Comparison of ENCODE assay signal across 14 mouse cellular contexts in genomic region chr13:31911956-31912355, GRCm38 (mm10).
DNase-seq lines count a peak whose midpoint lies in the region; ATAC-seq and TF ChIP-seq lines count a peak whose summit lies in the region.
"Had no signal": no experiment of that assay in that cellular context is flagged by ENCODE, and none has a peak within 500 bp of the region (broad histone marks: within the 10 kb centered on the region; RNA-seq: fewer than 3 reads in every experiment).

No protein-coding gene starts in this region.

- DNase-seq in kidney, adult 18-20 months = no peak
- DNase-seq in stomach, postnatal 0 days (ENCODE audit: low spot score) = no peak
- DNase-seq in embryonic facial prominence, embryonic 14.5 days (ENCODE audit: low spot score) = peak; percentile 42
- DNase-seq in spleen, adult 18-20 months = no peak
- no peak for DNase-seq in left cerebral cortex, postnatal 10 days (ENCODE audit: extremely low spot score in 1 of 2, low spot score in 2 of 2)
- DNase-seq: cerebellum, adult 11 months had no signal

- H3K4me2 ChIP-seq in kidney, embryonic 15.5 days = no peak overlapping the region
- H3K4me2 ChIP-seq in stomach, embryonic 14.5 days (replicated peaks; ENCODE audit: low read depth, low read length) = no peak overlapping the region
- H3K4me2 ChIP-seq in stomach, postnatal 0 days (replicated peaks; ENCODE audit: low read depth) = no peak overlapping the region
- no peak overlapping the region for H3K4me2 ChIP-seq in embryonic facial prominence, embryonic 14.5 days (ENCODE audit: low read depth, low read length)
- H3K4me2 ChIP-seq: liver, embryonic 11.5 days had no signal

- H3K27me3 ChIP-seq in kidney, embryonic 15.5 days = no peaks in the 10 kb centered on the region
- H3K27me3 ChIP-seq in stomach, embryonic 14.5 days (ENCODE audit: control insufficient read depth, insufficient read depth, low read length) = 0 out of 2 replicates have a peak, but pooled peaks cover 2% of the 10 kb centered on the region
- no peaks in the 10 kb centered on the region for H3K27me3 ChIP-seq in stomach, postnatal 0 days (ENCODE audit: control insufficient read depth, insufficient read depth, low read length)
- H3K27me3 ChIP-seq in embryonic facial prominence, embryonic 14.5 days (replicated peaks; ENCODE audit: control insufficient read depth, insufficient read depth, low read length) = no peaks in the 10 kb centered on the region
- H3K27me3 ChIP-seq: CH12.LX had no signal

- peaks cover 17% of the 10 kb centered on the region for H3K4me1 ChIP-seq in kidney, embryonic 15.5 days
- H3K4me1 ChIP-seq in stomach, embryonic 14.5 days (ENCODE audit: control insufficient read depth, insufficient read depth, low read length) = peaks cover 4% of the 10 kb centered on the region; the same call in 1 of the 2 replicates
- H3K4me1 ChIP-seq in stomach, postnatal 0 days (replicated peaks; ENCODE audit: control insufficient read depth, insufficient read depth) = no peaks in the 10 kb centered on the region
- peaks cover 9% of the 10 kb centered on the region; the same call in 1 of the 2 replicates for H3K4me1 ChIP-seq in embryonic facial prominence, embryonic 14.5 days (ENCODE audit: control insufficient read depth, insufficient read depth, low read length)

- no peaks in the 10 kb centered on the region for H3K36me3 ChIP-seq in kidney, embryonic 15.5 days
- H3K36me3 ChIP-seq in stomach, embryonic 14.5 days (ENCODE audit: control insufficient read depth, insufficient read depth, low read length) = no peaks in the 10 kb centered on the region
- no peaks in the 10 kb centered on the region for H3K36me3 ChIP-seq in stomach, postnatal 0 days (ENCODE audit: control insufficient read depth, insufficient read depth, low read length)
- H3K36me3 ChIP-seq in embryonic facial prominence, embryonic 14.5 days (ENCODE audit: control insufficient read depth, insufficient read depth, low read length) = no peaks in the 10 kb centered on the region

- H3K27ac ChIP-seq in kidney, embryonic 15.5 days = peak overlapping the region; percentile 49; the same call in 1 of the 2 replicates
- H3K27ac ChIP-seq in stomach, embryonic 14.5 days (ENCODE audit: low read length) = no peak overlapping the region
- H3K27ac ChIP-seq in stomach, postnatal 0 days (replicated peaks) = no peak overlapping the region
- no peak overlapping the region for H3K27ac ChIP-seq in embryonic facial prominence, embryonic 14.5 days (replicated peaks; ENCODE audit: low read depth, low read length)
- H3K27ac ChIP-seq: layer of hippocampus, adult 2 months had no signal

- H3K9ac ChIP-seq in kidney, embryonic 15.5 days = no peak overlapping the region
- no peak overlapping the region for H3K9ac ChIP-seq in stomach, embryonic 14.5 days (replicated peaks; ENCODE audit: low read depth, low read length)
- H3K9ac ChIP-seq in stomach, postnatal 0 days (ENCODE audit: low read length) = no peak overlapping the region
- no peak overlapping the region for H3K9ac ChIP-seq in embryonic facial prominence, embryonic 14.5 days (ENCODE audit: low read depth, low read length)

- H3K4me3 ChIP-seq in kidney, embryonic 15.5 days (replicated peaks) = no peak overlapping the region
- no peak overlapping the region for H3K4me3 ChIP-seq in stomach, embryonic 14.5 days (ENCODE audit: low read depth, low read length)
- H3K4me3 ChIP-seq in stomach, postnatal 0 days (ENCODE audit: low read depth, low read length) = no peak overlapping the region
- no peak overlapping the region for H3K4me3 ChIP-seq in embryonic facial prominence, embryonic 14.5 days (ENCODE audit: low read depth, low read length)
- H3K4me3 ChIP-seq: layer of hippocampus, adult 2 months had no signal

- intact Hi-C loops in left cerebral cortex, postnatal 10 days (cut with DNase I) = no loop called here

- peak; percentile 73 for ATAC-seq in kidney, embryonic 15.5 days (replicated peaks; ENCODE audit: low FRiP score)
- ATAC-seq in stomach, embryonic 14.5 days (ENCODE audit: insufficient number of reproducible peaks, insufficient read depth, low FRiP score, low read depth) = 0 out of 2 replicates have a peak, but pooled peaks have one; percentile 28
- no peak for ATAC-seq in stomach, postnatal 0 days (ENCODE audit: low FRiP score, low TSS enrichment)
- ATAC-seq in embryonic facial prominence, embryonic 14.5 days (ENCODE audit: low read depth) = peak; percentile 12; the same call in 1 of the 2 replicates
- ATAC-seq: activated CD4-positive, CD25-positive, alpha-beta regulatory T cell, adult 4 months; intestine, postnatal 0 days; lung, postnatal 0 days had no signal

- TF ChIP-seq CTCF in stomach, postnatal 0 days (IDR thresholded peaks at IDR 0.05; ENCODE audit: low read depth) = no peak

- TF ChIP-seq EP300 in stomach, postnatal 0 days (optimal IDR thresholded peaks at IDR 0.05) = no peak

- H3K9me3 ChIP-seq in kidney, embryonic 15.5 days (replicated peaks) = no peaks in the 10 kb centered on the region
- no peaks in the 10 kb centered on the region for H3K9me3 ChIP-seq in stomach, embryonic 14.5 days (ENCODE audit: control insufficient read depth, low read depth, low read length)
- no peaks in the 10 kb centered on the region for H3K9me3 ChIP-seq in stomach, postnatal 0 days (ENCODE audit: control insufficient read depth, low read length)
- no peaks in the 10 kb centered on the region for H3K9me3 ChIP-seq in embryonic facial prominence, embryonic 14.5 days (ENCODE audit: control insufficient read depth, low read length)

- WGBS in kidney, embryonic 15.5 days = 14% methylated on average over 5 of the region's 5 CpGs
- WGBS in stomach, embryonic 14.5 days = 10% methylated on average over 5 of the region's 5 CpGs
- WGBS in stomach, postnatal 0 days = 31% methylated on average over 5 of the region's 5 CpGs
- 11% methylated on average over 5 of the region's 5 CpGs for WGBS in embryonic facial prominence, embryonic 14.5 days
